Mouse (Mus musculus): ENCODE results near the gene Glipr2.

Gene Glipr2

GRCm38 (mm10) chr4:43957292-43957845 lies at the start of gene Glipr2:
TSS of gene Glipr2 (plus strand) at chr4:43957401.
- in situ Hi-C loops (cut with MboI): no loop called here

DNA sequence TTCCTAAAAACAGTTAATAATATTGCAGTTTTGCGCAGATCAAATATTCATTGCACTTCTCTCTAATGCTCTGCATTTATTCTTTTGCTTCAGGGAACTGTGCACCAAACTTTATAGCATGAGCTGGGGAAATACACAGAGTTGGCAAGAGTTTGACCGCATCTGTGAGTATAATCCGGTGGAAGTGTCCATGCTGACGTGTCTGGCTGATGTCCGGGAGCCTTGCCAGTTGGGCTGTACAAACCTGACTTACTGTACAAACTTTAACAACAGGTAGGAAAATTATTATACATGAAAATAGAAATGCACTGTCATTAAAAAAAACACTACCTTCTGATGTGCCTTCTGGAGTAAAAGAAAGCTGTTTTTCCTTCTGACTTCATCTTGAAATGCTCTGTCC lies 39.0 kb upstream of the Glipr2 start:
- in situ Hi-C loops (cut with MboI): no loop called here

DNA sequence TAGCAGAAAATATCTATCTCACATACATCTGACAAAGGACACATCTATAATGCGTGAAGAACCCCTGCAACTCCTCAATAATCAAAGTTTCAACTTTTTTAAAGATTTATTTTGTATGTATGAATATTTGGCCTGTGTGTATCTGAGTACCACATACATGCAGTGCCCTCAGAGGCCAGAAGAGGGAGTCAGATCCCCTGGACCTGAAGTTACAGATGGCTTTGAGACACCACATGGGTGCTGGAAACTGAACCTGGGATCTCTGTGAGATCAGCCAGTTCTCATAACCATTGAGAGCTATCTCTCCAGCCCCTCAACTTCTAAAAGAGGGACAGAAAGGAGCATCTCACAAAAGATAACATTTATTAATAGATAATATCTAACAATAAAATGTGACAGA lies 36.6 kb upstream of the Glipr2 start:
- in situ Hi-C loops (cut with MboI): loop anchor here (5.0 kb wide), 1 partner anchor 62 kb away; the partner anchor contains the start of gene Ccin

GRCm38 (mm10) chr4:43925125-43925524 lies 32.1 kb upstream of the Glipr2 start:
- in situ Hi-C loops (cut with MboI): no loop called here

GRCm38 (mm10) chr4:43925779-43926178 lies 31.4 kb upstream of the Glipr2 start:
- in situ Hi-C loops (cut with MboI): no loop called here

DNA sequence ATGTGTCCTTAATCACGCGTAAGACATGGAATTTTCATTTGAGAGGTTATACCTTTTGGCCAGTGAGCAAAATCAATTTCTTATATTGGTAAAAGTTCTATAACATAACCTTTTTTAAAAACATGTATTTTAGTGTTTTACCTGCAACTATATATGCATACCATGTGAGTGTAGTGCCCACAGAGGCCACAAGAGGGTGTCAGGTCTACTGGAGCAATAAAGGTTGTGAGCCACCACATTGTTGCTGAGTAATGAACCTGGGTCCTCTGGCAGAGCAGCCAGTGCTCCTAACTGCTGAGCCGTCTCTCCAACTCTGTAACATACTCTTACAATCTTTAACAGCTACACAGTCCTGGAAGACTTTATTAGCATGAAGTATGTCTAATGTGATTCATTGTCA lies 29.4 kb upstream of the Glipr2 start:
- in situ Hi-C loops (cut with MboI): no loop called here

DNA sequence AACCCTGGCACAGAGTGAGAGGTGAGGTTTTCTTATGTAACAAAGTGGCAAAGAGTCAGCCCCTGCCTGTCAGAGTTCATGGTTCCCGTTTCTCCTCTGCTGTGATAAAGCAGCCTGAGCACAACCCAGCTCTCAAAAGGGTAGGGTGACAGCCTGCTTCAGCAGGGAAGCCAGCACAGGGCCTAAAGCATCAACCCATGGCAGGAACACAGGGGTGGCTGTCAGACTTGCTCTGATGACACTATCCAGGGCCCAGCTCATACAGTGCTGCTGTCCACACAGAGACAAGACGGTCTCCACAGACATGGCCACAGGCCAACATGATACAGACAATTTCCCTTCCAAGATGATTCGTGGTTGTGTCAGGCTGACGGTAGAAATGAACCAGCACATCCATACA lies 25.3 kb upstream of the Glipr2 start:
- in situ Hi-C loops (cut with MboI): no loop called here

- in situ Hi-C loops (cut with MboI): no loop called here
These were observed 21.0 kb upstream of the Glipr2 start for GRCm38 (mm10) chr4:43936186-43936585.

- in situ Hi-C loops (cut with MboI): no loop called here
These were observed 20.2 kb upstream of the Glipr2 start for GRCm38 (mm10) chr4:43936749-43937674.

DNA sequence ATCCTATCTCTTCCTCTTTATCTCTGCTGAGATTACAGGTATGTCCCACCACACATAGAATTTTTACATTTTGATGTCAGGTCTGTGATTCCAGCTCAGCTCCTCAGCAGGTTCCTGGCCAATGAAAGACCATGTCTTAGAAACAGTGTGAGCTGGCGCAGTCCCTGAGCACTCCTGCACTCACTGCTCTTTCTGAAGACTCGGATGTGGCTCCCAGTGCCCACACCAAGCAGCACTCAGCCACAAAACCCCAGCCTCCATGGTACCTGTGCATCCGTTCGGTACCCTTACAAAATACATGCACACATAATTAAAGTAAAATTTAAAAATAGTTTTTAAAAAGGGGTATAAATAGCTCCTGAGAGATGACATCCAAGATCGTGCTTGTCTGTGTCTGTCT lies 15.9 kb upstream of the Glipr2 start:
- in situ Hi-C loops (cut with MboI): no loop called here

DNA sequence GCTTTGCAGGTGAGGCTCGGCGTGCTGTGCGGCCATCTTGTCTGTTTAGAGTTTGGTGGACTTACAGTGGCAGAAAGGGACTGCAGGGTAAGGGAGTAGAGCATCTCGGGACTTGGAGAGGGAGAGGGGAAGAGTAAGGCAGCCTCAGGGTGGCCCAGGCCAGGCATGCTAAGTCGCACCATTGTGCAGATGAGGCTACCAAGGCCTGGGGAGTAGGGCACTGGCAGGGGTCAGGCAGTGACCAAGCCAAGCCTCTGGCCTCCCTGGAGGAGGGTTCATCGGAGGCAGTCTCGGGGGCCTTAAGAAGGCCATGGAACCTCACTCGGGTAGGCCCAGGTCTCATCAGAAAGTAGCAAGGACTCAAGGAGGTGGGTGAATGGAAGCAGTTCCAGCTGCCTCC lies 14.8 kb upstream of the Glipr2 start:
- in situ Hi-C loops (cut with MboI): no loop called here

- in situ Hi-C loops (cut with MboI): no loop called here
These were observed 9.6 kb upstream of the Glipr2 start for GRCm38 (mm10) chr4:43947571-43947970.

- in situ Hi-C loops (cut with MboI): no loop called here
These were observed 753 bp downstream of the Glipr2 start for GRCm38 (mm10) chr4:43957846-43958461.

DNA sequence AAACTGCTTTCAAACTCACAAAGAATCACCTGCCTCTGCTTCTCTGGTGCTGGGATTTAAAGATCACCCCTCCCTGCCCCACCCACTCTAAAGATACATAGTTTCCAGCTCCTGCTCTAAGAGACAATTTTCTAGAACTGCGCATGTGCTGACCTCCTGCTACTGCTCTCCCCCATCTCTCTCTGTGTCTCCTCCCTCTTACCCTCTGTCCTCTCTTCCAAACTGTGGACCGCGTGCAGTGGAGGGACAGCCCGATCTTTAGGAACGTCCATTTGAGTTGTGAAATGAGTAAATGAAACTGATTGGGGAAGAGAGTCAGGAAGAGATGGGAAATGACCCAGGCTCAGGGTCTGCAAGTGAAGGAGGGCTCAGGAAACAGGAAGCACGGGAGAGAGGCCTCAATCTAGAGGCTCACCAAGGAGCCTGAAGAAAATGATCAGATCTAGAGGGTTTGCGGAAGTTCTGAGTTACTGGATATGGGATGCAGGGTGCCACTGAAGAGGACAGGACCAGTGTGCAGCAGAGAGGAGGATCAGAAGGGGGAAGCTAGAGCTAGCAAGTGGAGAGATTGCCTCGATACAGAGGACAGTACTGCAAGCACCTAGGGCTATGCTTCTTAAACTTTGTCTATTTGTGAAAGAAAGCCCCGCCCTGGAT lies 2.5 kb downstream of the Glipr2 start:
- in situ Hi-C loops (cut with MboI): no loop called here

- in situ Hi-C loops (cut with MboI): no loop called here
These were observed 3.0 kb downstream of the Glipr2 start for GRCm38 (mm10) chr4:43960207-43960606.

DNA sequence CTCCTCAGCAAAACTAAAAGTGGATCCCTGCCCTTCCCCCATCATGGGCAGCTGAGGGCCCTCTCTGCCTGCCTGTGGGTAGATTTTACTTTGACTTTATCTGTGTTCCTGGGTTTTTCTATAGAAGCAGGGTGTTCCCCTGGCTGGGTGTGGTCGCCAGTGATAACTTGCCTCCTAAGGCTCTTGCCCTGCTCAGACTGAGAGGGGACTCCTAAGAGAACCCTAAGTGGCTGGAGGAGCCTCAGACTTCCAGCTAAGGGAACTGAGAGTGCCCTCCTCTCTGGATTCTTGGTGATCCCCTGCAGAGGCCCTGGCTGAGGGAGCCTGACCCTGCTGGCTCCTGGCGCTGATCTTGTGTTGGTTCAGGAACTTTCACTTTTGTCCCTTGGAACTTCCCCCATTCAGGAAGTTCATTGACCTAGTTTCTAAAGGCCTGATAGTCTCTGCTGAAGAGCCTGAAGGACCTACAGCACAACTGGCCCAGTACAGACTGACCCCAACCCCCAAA lies 7.2 kb downstream of the Glipr2 start:
- in situ Hi-C loops (cut with MboI): no loop called here

DNA sequence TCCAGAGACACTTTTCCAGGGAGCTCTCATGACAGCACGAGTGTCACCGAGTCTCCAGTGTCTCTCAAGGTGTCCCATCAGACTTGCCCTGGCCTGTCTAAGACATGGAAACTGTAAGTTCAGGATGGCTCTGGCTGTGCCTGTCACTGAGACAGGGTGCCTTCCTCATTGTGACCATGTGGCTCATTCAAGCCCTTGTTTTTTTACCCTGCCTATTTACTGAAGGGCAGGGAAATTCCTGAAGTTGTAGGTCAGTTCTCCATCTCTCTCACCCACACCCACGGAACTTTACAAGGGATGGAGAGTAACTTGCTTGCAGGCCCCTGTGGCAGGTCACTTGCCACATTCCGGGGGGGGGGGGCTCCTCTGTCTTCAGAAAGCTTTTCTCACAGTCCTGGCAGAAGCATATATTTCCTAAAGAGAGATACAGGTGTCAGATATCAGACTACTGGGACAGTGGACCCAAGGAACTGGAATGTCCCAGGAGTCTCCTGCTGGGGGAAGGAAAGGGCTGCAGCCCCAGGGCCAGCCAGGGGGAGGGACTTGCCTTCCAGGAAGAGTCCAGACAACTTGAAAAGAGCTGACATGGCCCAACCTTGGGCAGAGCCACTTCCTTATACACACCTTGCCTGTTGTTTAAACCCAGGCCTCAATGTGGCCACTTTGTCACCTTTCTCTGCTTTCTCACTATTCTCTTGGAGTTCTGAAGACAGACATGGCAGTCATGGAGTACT lies 7.9 kb downstream of the Glipr2 start:
- in situ Hi-C loops (cut with MboI): no loop called here

DNA sequence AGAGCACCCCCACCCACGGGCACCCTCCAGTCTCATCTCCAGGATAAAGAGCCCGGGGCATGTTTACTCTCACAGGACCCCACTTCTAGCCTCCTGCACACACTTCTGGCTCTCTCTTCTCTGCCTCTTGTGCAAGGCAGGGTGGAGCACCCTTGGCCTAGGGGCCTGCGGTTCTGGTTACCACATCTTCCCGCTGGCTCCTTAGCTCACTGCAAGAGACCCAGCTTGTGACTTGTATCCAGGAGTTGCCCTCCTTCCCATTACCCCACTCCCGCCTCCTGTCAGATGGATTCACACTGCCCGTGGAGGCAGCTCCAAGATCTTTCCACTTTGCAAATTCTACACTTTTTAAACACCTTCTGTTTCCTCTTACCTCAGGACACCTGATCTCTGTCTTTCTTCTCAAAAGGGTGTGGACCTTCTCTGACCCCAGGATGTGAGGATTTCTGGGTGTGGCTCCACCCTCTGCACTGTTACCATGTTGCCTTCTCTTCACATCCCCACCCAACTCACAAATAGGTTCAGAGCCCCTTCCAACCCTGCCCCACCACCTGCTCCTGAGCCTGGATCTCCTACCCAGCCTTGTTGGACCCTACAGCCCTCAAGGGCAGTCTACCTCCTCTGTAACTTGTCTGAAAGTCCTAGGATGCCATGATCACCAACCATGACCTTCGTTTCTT lies 8.8 kb downstream of the Glipr2 start:
- in situ Hi-C loops (cut with MboI): no loop called here

DNA sequence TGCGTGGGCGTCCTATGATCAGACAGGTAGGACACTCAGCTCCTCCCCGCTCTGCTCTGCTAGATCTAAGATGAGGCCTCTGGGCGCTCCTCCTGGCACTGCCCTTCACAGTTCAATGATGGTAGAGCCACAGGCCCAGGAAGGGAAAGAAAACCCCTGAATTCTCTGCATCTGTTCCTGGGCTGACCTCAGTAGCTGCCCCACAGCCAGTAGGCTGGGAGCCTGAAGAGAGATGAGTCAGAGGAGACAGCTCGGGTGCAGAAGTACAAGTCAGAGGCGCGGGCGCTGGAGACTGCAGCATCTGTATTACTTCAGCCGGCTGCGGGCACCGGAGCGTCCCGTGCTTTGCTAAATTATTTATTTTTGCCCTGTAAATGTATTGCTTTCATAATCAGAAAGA lies 11.4 kb downstream of the Glipr2 start:
- in situ Hi-C loops (cut with MboI): no loop called here

- in situ Hi-C loops (cut with MboI): no loop called here
These were observed 12.2 kb downstream of the Glipr2 start for GRCm38 (mm10) chr4:43969373-43969772.
